Mouse (Mus musculus): ENCODE results near the gene Sox5.

The Sox5 gene

DNA sequence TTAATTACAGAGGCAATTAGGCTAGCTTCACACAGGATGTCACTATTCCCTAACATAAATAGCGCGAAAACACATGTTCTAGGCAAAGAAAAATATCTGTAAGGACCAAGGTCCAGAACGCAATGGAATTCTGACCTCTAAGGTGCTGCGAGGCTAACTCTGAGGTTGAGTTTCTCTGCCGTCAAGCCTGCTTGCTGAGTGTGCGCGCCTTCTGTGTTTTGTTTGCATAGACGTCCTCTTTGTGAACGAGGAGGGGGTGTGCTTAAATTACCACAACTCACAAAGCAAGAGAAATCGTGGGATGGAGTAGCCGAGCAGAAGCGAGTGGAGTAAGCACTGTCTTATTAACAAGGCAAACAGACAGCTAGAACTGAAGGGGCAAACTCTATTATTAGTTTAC lies 202.5 kb downstream of the Sox5 start:
- no peak for DNase-seq (ENCODE audit: low spot score)

DNA sequence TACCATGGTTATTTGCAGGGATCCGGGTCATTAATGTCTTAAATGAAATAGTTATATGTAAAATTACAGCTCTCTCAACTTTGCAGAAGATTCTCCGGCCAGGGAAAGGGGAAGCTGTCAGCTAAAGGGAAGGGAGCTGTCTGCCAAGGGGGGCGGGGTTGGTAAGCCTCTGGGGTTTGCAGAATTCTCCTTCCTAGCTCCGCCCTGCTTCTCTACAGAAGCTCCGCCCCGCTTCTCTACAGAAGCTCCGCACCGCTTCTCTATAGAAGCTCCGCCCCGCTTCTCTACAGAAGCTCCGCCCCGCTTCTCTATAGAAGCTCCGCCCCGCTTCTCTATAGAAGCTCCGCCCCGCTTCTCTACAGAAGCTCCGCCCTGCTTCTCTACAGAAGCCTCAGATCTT lies 210.9 kb downstream of the Sox5 start:
- no peak for DNase-seq (ENCODE audit: low spot score)

DNA sequence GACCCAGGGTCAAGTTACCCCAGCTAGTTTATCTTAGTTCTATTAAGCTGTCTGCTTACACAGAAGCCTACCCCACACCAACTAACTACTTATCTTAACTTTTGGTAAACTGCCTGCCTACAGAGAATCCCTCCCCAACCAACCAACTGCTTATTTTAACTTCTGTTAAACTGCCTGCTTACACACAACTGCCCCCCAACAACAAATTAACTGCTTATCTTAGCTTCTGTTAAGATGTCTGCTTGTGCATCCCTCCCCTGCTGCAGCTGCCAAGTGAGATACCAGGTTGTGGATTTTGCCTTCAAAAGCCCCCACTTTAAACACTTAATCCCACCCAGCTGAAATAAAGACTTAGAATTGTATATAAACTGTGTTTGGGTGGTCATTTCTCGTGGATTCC lies 215.9 kb downstream of the Sox5 start:
- DNase-seq (ENCODE audit: low spot score) = no peak

DNA sequence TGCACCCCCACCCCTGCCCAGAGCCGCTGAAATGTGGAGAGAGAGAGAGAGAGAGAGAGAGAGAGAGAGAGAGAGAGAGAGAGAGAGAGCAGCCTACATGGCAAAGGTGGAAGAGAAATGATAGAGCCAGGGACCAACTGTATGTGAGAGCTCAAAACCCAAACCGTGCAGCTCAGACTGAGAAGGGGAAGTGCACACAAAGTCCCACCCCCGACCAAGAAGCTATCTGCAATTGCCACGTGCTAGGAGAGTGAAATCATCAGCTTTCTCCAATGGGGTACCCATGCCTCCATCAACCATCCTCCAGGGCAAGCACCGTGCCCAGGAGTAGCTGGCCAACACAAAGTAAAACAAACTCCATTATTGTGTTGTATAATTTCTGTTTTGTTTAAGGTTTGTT lies 220.1 kb downstream of the Sox5 start:
- no peak for DNase-seq (ENCODE audit: low spot score)

DNA sequence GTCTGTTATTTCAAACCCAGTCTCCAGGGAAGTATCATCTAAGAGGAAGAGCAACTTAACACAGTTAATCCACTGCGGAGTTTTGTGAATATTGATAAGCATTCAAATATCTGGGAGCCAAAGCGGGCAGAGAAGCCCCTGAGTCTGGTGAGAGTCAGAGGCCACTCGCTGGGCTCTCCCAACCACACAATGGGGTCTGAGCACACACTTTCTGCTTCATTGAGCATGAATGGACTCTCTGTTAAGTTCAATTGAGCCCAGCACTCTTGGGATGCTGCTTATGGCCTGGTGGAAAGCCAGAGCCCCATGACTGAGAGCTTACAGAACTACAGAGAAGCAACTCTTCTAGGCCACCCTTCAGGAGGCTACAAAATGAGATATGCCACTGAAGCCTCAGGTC lies 221.6 kb downstream of the Sox5 start:
- DNase-seq (ENCODE audit: low spot score) = peak; percentile 72

DNA sequence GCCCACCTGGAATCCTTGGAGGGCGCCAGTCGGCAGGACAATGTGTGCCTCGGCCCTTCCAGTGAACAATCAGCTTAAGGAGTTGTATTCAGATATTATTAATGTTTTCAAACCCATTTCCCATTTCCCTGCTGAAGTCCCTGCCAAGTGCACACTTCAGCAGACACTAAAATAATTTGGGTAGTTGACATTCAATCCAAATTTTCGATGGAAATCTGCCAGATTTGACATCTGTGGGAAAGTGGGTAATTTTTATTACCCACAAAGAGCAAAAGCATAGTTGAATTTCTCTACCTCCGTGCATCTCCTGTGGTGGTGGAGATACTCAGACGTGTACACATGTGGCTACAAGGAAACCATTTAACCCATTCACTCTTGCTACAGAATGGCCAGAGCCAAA lies 228.3 kb downstream of the Sox5 start:
- DNase-seq (ENCODE audit: low spot score) = no peak

DNA sequence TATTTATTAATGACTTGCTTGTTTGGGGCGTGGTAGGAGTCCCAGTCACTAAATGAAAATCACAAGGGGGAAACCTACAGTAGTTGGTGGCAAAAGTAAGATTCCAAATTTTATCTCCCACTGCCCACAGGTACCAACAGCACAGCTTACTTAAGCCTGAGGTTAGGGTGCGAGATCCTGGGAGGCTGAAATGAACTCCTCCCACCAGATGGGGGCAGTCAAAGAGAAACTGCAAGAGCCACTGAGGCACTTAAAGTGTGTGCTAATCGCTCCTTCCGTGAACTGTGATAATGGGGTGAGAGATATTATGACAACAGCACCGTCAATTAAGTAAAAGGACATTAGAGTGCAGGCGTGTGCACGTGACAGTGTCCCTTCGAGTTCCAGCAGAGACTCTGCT lies 232.8 kb downstream of the Sox5 start:
- no peak for DNase-seq (ENCODE audit: low spot score)

DNA sequence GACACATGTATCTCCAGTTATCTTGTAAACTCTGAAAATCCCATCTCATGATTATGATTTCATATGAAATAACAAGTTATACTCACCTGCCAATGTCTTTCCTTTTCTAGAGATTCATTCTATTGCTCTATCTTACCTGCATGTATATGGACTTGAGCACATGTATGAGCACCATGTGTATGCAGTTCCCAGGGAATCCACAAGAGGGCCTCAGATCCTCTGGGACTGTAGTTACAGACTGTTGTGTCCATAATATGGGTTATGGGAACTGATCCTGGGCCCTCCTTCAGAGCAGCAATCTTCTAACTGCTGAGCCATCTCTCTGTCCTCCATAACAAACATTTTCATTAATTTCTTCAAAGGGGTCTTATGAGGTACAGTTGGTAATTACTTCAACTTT lies 234.6 kb downstream of the Sox5 start:
- DNase-seq (ENCODE audit: low spot score) = no peak

DNA sequence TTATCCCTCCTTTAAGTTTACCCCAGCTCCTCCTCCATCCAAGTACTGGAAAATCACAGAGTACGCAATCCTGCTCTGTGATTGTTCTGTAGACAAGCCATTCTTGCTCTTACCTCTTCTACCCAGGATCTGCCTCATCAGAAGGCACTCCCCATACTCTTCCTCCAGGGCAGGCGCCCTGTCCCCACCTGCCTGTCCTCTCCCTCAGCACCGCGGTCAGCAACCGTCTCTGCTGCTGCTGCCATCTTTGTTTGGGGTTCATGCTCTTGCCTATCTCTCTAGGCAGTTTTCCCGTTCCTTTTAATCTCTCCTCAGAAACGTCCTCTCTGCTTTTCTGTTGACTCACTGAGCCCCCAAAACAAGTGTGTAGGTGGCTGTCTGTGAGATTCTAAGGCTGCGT lies 236.2 kb downstream of the Sox5 start:
- no peak for DNase-seq (ENCODE audit: low spot score)

DNA sequence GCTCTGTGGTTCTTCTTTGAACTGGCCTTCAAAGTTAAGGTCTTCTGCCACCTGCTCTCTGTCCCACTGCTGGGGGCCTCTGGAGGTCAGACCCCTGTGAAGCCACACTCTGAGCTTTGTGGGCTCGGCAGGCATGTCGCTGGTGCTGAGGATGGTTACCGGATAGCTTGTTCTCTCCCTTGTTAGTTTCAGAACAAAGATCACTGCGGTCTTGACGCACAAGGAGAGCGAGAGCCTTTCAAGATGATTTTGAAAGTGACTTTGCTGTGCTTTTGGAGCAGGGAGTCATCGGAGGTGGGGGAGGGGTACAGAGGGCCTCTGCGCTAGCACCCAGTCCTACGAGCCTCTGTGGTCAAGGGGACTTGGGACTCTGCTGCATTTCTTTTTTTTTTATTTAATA lies 240.5 kb downstream of the Sox5 start:
- no peak for DNase-seq (ENCODE audit: low spot score)

DNA sequence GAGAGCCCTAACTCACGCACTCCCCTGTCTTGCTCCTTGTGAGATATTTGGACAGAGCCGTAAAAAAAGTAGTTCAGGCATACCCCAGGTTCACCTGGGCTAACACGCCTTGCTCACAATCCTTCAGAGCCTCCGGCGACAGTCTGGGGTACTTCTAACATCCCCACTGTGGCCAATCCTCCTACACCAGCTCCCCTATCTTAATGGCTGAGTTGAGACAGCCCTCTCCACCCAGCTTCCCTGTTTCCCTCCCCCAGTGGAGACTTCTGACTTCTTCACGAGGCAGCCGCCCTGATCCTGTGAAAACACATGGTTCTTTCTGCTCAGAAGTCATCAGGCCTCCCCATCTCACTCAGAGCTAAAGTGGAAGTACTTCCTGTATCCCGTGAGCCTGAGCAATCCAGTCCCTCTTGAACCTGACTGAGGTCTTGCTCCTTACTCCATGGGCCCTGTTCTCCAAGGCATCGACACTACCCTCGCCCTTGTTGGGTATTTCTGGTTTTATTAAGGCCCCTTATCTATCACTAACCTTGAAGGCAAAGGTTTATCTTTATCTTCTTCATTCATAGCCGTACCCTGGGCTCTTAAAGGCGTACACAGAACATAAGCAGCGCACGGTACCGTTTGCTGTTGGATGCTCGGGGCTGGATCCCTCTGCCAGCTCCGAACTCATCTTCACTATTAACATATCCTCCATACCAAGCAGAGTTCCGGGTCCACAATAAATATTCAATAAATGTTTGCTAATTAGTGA lies 242.2 kb downstream of the Sox5 start:
- no peak for DNase-seq (ENCODE audit: low spot score)

DNA sequence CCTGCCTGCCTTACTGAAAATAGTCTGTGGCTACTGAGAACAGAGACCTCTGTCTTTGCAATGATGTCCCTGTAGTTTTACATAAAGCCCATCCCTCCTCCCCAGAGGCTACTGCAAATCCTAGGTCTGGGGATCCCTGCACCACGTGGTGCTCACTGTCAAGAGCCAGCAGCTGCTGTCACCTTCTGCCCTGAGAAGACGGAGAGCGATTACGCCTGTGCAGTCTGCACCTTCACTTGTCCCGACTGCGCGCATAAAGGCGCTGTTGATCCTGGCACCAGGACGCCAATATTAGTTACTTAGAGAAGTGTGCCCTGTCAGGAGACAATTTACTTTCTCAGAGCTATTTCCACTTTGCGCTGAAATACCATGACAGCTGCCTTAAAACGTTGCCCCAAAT lies 258.3 kb downstream of the Sox5 start:
- DNase-seq (ENCODE audit: low spot score) = peak; percentile 11

DNA sequence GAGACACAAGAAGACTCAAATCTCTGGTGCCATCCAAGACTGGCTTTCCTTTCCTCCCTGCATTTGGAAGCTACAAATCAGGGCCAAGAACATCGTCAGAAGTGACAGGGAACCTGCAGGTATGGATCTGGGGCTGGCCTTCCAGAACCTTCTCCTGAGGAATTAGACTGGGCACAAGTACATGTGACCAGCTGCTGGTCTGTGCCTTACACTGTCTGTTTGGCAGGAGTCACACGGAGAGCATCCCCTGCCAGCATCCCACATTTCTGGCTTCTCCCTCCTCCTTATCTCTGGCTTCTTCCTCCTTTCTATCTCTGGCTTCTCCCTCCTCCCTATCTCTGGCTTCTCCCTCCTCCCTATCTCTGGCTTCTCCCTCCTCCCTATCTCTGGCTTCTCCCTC lies 263.0 kb downstream of the Sox5 start:
- no peak for DNase-seq (ENCODE audit: low spot score)

DNA sequence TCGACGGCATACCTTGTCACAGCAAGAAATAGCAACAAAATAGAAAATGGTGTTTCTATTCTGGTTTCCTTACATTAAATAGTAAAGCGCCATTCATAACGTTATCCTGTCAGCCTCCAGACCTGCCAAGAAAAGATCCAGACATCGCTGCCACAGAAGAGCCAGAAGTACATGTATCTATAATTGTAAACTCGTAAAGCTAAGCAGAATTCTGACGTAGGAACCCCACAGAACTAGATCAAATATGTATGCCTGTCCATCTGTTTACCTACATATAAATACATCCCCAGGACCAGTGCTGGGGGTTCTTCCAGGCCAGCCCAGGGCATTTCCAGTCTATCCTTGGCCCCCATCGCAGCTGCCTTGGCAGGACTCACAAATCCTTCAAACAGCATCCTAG lies 265.9 kb downstream of the Sox5 start:
- no peak for DNase-seq (ENCODE audit: low spot score)

DNA sequence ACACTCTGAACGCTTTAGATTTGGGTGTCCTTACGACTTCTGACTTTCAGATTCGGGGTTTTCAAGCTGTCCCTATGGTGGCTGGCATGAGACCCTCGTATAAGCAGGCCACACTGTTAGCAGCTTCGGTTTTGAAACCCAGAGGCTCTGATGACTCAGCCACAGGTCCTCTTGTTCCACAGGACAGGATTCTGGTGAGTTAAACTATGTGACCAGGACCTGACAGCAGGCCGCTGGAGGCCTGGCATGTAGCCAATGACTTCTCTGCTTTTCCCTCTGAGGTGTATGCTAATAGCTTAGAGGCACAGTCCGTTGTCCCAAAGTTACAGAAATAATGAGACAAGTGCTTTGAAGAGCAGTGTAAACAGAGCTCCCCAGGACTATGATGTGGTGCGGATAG lies 268.0 kb downstream of the Sox5 start:
- no peak for DNase-seq (ENCODE audit: low spot score)

DNA sequence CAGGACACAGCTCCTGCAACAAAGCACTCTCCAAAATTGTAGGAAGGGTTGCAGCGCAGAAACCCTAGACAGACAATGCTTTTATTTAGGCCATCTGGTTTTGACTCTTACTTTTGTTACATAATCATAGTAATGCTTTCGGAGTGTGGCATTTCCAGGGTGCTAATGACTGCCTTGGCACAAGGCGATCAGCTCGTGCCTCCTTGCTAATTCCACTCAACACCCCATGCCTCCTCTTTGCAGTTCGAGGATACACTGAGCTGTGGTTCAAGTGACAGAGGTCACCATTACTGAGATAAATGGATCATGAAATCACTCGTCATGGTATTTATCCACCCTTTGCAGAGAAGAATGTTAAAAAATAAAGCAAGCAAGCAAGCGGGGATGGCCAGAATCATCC lies 269.9 kb downstream of the Sox5 start:
- no peak for DNase-seq (ENCODE audit: low spot score)

DNA sequence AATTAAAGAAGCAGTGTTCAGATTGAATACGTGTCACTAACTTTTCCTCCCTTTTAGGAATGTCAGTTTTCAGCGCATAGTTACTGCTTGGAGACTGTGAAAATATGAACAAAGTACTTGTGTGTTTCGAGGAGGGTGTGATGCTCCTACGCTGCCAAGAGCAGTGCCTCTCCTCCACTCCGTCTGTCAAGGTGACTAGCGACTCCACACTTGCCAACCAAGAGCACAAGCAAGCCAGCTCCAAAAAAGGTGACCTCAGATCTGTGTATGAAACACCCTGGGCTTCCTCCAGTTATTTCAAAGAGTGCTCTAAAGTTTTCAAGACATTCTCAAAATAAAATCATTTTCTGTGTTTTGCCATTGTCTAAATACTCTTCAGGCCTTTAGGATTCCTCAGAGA lies 271.6 kb downstream of the Sox5 start:
- no peak for DNase-seq (ENCODE audit: low spot score)

DNA sequence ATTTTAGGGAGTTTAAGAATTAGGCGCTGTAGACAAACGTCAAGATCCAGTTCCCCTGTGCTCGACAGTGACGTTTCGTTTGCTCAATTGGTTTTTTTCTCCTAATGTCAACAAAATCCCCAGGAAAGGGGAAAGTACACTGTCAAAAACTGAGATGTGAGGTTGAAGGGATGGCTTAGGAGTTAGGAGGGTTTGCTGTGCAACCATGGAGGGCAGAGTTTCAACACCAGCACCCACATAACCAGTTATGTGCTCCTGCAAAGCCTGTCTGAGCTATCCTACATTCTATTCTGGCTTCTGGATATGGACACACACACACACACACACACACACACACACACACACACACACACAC lies 277.6 kb downstream of the Sox5 start:
- DNase-seq (ENCODE audit: low spot score) = no peak

DNA sequence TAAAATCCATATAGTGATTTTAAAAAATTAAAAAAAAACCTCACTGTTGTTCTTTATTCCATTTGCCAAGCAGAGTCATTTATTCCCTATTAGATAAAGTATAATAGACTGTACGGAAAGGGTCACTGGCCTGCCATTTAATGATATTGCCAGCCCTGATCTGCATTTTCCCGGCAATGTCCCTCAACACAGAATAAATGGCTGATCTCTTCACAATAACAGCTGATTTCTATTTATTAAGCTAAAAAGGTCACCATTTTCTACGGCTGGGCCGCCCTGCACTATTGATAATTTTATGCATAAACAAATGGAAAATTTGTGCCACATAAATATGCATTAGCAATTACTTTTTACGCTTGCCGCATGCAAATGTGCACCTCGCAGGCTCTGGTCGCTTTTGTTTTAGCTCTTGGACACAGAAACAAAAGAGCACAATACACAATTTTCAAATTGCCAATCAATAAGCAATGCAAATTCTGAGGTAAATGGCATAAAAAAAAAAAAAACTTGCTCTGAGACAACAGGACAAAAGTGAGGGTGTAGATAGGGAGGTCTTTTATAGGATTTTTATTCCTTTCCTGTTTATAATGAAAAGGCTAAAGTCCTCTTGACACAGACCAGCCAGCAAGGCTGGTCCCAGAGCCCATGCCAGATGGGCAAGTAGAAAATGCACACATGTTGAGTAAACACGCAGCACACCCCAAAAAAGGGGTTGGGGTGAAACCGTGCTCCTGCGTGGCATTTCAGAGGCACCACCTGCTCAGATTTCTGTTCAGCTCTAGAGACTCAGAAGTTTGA lies 278.2 kb downstream of the Sox5 start:
- DNase-seq (ENCODE audit: low spot score) = no peak

DNA sequence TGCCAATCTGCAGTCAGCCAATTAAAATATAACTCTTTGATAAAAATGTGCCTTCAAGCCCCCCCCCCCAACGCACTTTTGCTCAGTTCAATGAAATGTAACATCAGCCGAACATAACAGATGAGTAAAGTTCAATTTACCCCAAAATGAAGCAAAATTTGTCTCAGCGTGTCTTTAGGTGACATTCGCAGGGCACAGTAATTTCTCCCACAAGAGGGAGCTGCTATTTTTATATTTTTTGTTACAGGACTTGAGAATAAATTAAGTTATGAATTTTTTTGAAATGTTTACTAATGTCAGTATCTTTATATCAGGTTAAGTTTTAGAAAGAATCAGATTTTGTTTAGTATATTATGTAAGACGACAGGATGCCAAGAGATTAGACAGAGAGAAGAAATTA lies 280.3 kb downstream of the Sox5 start:
- DNase-seq (ENCODE audit: low spot score) = no peak

DNA sequence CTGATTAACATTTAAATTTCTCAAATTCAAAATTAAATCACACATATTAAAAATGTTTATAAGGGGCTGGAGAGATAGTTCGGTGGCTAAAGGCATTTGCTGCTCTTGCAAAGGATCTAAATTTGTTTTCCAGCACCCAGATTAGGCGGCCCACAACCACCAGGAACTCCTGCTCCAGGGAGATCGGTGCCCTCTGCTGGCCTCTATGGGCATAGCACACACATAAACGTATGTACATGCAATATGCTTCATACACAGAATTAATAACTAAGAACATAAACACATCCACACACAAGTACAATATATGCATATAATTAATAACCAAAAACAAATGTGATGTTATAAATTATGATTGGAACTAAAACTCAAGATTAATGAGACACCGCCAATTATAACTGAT lies 283.6 kb downstream of the Sox5 start:
- no peak for DNase-seq (ENCODE audit: low spot score)

DNA sequence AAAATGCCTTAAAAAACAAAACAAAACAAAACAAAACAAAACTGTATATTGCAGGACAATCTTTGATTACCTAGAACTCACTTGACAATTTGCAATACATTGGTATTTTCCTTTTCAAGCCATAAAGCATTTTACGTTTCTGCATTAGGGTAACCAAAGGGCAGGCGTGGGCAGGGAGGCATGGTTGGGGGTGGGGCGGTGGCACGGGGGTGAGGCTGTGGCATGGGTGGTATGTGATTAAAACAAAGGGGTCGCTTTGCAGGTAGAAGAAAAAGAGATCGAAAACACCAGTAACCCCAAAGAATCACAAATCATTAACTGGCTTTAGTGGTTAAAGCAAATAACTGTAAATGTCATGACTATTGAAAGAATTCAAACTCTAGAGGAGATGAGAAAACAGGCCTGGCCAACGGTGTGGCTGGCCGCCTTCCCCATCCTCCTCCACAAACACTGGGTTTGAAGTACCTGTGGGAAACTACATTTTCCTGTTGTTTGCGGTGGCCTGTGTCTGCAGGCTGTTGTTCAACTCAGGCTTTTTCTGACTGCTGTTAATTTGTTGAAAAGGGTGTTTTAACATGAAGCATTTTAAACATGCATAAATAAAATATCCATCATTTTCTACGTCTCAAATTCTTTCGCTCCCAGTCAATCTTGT lies 289.9 kb downstream of the Sox5 start:
- no peak for DNase-seq (ENCODE audit: low spot score)

DNA sequence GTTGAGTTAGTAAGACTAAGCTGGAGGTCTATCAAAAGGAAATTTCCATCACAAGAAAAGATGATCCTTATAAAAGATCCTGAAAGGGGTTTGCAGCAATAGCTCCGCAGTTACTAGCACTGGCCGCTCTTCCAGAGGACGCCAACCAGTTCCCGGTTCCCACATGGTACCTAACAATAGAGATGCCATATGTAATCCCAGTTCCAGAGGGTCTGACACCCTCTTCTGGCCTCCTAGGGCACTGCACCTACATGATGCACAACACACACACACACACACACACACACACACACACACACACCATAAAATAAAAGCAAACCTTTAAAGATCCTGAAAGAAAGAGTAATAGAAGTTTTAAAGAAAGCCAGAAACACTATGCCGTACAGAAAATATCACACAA lies 290.9 kb downstream of the Sox5 start:
- no peak for DNase-seq (ENCODE audit: low spot score)
